Mouse (Mus musculus) CD8-positive naive resting alpha-beta T cell, adult 2 months (primary cell): ENCODE measurements around the gene Ahdc1.
A peak's percentile ranks its signal among the peaks of the same experiment; 100 is the strongest.

ENCODE experiments used
- DNase-seq, 2 experiments: peaks; one replicate each; pipeline ENCODE4 v3.0.0; 2022; ENCODE audit warnings: low read depth in 2 of 2, low spot score in 2 of 2

The Ahdc1 gene

GRCm38 (mm10) chr4:133037798-133038197, 26.7 kb downstream of the Ahdc1 start:
- DNase-seq: no peak

DNA sequence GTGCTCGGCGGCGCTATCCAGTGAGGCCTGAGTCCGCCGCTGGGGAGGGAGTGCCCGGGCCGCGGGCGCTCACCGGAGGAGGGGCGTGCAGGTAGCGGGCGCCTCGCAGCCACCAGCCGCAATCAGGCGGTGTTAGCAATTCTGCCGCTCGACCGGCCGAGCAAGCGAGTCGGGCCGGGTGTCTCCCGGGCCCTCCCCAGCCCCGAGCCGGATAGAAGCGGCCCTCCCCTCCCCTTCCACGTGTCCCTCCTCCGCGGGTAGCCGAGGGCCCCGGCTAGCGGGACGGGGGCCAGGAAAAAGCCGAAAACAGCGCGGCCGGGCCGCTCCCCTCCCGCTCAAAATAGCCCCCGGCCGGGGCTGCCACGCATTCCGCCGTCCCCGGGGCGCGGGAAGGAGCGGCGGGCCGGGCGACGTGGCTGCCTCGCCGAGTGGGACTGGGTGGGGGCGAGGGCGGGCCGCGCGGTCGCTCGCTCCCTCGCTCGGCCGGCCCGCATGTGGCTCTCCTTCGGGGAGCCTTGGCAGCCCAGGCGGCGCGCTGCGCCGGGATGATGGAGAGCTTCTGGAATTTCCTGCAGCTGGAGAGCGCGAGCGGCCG, 27.6 kb downstream of the Ahdc1 start:
- no peak for DNase-seq

DNA sequence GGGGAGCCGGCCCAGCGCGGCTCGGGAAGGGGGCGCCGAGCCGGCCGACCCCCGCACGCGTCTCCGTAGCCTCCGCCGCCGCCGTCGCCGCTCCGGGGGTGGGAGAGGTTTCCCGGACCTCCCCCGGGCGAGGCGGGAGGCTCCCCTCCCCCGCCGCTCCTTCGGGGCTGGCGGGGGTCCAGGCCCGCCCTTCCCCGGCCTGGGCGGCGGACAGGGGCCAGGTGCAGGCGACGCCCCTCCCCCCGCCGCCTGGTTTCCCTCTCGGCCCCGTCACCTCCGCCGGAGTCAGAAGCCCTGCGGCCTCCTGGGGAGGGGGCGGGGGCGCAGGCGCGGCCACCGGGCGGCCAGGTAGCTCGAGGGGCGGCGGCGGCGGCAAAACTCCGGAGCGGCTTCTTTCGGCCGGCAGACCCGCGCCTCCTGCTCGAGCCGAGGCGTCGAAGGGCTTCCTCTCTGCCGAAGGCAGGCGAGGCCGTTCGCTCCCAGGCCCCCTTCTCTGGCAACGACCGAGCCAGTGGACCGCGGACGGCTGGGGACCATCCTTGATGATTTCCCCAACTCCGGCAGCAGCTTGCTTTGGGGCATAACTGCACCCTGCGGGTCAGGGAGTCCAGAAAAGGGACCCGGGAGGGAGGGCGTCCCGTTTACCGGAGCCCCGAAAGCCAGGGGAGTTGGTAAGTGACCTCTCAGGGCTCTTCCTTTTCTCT, 28.2 kb downstream of the Ahdc1 start:
- DNase-seq: no peak

- no peak for DNase-seq
Observed at GRCm38 (mm10) chr4:133039832-133040231, 28.8 kb downstream of the Ahdc1 start.

GRCm38 (mm10) chr4:133040241-133040904, 29.3 kb downstream of the Ahdc1 start:
- no peak for DNase-seq

- DNase-seq: no peak
Observed at GRCm38 (mm10) chr4:133042244-133042643, 31.2 kb downstream of the Ahdc1 start.

DNA sequence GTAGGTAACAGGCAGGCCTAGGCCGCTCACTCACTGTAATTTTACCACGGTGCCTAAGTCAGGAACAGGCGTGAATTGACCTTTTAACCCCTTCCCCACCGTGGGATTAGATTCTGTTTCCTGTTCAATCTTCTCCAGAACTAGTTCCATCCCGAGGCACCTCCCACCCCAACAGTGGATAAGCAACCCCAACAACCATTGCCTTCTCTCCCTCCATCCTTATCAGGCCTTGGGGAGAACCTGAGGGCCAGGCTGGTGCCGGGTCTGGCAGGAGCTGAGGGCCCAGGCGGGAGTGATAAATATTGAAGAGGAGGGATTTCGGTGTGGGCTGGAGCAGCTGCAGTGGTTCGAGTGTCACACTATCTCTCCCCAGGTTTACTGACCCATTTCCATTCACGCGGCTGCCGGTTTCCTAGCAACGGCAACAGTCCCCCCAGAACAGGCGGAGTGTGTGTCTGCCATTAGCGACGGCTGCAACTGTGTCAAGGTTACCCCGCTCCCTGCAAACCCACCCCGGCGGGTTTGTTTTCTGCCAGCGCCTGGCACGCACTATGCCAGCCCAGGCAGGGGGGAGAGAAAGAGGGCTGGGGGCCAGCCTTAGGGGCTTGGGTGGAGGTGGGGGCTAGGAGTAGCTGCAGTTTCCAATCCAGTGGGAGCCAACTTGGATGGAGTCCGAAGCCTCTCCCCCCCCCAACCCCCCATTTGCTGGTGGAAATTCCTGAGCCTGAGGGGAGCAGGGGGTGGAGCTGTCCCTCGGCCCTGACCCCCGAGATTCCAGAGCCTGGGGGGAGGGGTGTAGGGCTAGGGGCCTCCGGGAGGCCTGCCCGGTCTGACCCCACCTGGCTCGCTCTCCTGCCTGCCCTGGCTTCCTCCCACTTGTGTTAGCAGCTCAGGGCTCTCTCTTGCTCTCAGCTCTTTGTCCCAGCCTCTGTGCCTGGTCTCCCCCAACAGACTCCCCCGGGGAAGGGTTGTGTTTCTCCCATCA, 31.9 kb downstream of the Ahdc1 start:
- no peak for DNase-seq

DNA sequence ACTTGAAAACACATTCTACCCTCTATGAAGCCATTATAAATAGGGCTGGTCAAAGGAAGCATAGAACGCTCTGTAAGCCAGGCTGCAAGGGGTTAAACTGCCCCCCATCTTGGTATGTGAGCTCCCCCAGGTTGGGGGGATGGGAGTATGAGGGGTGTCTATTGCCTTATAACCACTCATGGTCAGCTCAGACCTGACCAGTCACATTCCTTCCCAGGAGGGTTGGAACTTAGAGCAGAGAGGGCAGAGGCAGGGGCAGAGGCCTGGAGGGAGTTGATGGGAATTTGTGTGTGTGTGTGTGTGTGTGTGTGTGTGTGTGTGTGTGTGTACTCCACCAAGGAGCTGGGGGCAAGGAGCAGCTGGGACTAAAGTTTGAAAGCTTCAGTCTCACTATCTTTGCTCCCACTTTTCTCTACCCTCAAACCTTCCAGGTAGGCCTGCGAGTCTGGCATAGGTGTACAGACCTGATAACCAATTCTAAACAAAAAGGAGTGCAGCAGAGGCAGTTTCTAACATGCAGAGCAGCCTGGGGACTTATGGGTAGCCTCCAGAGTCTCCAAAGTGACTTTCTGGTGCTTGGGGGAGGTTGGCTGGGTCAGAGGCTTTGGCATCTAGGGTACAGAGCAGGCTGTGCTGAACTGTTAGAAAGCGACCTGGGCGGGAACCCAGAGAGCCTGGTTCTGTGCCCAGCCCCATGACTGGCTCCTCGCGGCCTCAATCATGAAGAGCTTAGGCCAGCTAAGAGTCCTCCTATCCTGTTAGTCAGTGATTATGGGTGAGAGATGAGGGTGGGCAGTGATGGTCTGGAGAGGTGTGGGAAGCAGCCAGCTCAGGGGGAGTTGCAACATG, 33.0 kb downstream of the Ahdc1 start:
- no peak for DNase-seq

DNA sequence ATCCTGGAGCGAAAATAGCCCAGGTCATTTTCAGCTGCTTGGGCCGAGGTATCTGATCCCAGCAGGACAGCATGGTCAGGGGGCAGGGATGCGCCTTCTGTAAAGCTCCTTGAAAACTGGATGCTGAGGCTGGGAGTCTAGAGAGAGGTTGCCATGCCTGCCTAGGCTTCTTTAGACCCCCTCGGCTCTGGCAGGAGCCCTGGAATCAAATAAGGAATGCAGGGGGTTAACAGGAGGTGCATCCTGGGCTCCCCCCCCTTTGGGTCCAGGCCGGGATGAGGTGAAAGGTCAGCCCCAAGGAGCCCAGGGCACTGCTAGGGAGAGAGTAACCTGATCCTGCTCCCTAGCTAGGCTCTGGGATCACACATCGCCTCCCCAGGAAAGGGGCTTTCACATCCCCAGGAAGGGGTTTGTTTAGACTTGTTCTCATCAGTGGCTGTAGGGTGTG, 33.6 kb downstream of the Ahdc1 start:
- no peak for DNase-seq

GRCm38 (mm10) chr4:133045771-133046474, 34.9 kb downstream of the Ahdc1 start:
- DNase-seq: no peak

DNA sequence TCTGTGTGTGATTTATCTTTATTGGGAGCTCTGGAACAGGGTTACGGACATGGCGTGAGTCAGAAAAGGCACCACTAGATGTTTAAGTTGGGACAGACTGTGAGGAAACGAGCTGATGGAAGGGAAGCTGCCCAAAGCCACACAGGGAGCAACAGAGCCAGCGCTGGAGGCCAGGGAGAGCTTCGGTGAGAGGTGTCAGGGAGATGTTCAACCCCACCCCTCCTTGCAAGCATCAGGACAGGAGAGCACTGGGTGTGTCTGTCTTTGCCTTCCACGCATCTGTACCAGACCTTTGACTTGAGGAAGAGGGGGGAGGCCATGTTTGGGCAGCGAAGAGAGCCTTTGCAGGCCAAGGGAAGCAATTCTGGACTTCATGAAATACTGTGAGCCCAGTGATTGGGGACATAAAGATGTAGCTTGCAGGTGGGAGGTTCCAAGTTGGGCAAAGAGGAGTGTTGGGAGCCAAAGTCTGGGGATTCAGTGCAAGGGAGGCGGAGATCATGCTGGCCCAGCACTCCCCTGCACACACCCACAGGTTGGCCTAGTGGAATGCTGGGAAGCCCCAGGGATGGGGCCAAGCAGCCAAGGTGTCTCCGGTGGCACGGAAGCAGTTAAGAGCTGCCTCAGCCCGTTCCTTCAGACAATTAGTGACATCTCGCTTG, 35.8 kb downstream of the Ahdc1 start:
- no peak for DNase-seq

- DNase-seq: no peak
Observed at GRCm38 (mm10) chr4:133047353-133048105, 36.5 kb downstream of the Ahdc1 start.

DNA sequence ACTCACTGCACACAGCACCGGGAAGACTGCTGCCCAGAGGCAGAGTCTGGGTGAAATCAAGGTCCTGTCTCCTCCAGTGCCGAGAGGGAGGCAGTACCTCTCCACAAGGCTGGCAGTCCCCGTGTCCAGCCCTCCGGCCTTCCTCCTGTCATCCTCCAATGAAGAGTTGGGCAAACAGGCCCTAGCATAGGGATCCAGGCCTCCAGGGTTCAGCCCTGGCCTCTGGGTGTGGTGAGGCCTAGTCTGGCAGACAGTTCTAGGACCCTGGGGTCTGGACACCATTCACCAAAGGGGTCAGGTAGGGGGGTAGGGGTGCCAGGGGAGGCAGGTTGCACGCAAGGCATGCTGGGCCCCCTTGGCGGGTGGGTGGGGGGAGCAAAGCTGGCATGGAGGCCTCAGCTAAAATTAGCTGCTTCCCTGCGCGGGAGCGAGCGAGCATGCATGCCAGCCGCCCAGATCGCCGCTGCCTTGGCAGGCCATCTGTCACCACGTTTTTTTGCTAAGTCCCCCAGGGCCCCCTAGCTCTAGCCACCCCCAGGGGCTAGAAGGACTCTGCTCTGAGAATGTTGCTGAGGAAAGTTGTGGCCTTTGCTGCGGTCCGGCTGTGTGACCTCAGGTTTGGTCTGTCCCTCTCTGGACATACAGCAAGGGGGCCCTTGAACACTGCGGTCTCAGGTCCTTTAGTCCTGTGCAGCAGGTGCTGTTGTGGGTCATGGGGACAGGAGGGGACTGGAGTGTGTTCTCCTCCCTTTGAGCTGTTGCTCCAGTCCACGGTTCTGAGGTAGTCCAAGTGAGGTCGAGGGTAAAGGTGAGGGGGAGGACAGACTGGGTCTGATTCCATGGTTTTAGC, 38.2 kb downstream of the Ahdc1 start:
- no peak for DNase-seq

DNA sequence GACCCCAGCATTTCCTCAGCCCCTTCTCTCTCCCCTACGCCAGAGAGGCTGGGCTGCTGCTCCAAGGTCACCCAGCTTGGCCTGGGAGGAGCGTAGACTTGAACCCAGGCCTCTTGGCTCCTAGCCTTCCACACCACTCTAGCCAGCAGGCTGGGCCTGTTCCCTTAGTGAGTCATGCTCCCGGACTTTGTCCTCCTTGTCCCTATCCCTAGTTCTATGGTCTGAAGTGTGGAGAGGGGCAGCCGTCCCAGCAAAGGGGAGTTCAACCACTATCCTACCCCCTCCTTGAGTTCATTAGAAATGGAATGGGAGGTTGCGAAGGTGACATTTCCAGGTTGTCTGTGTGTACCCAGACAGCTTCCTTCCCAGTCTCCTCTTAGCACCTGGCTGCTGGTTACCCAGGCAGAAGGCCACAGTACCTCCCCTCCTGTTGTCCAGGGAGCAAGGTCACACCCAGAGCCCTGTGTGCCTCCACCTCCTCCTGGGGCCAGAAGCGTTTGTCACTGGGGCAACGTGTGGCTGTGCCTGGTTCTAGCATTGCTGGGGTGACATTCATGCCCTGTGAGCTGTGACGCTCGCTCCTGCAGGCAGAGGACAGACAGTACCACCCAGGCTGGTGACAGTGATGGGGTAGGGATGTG, 39.3 kb downstream of the Ahdc1 start:
- no peak for DNase-seq

- peak in 1 of 2 experiments; percentile 12 for DNase-seq
Observed at GRCm38 (mm10) chr4:133050837-133051549, 39.9 kb downstream of the Ahdc1 start.

GRCm38 (mm10) chr4:133051550-133051865, 40.4 kb downstream of the Ahdc1 start:
- no peak for DNase-seq
